Mouse (Mus musculus) thymus, postnatal 4 days (tissue): Measurements from ENCODE around the gene Bicral.

Experiments
- DNase-seq: peaks from one replicate; pipeline ENCODE4 v3.0.0; 2021

The Bicral gene

DNA sequence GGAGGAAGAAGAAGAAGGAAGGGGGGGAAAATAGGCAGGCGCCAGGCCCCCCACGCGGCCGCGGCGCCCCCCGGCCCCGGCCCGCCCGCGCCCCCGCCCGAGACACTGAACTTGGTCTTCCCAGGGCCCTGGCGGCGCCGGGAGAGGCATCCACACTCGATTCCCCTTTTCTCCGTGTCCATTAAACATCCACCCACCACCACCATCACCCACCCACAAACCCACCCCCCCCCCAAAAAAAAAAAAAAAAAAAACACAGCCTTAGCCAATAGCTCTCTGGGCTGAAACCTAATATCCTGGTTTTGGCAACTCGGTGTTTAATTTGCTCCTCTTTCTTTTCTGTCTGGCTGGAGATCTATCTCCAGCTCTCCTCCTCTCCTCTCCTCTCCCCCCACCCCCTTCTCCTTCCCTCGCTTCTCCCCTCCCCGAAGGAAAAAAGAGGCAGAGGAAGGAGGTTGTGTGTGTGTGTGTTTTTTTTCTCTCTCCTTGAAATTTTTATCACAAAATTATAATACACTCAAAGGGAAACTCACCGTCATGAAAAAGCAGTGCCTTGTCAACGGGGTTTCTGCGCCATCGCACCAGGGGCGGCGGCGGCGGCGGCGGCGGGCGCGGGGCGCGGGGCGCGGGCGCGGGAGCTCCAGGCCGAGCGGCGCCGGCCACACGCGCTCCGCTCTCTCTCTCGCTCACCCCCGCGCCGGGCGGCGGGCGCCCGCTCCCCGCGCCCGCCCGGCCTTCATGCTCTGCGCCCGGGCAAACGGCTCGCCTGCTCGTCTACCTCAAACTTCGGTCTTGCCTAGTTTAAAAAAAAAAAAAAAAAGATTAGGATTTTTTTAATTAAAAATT is at the start of gene Bicral:
Bicral (minus strand) TSS at position 580 of the 846 bp plus-strand sequence.
- DNase-seq, result peak; percentile 86

GRCm38 (mm10) chr17:46903876-46904490 is 45.7 kb upstream of the Bicral start:
- peak; percentile 81 for DNase-seq

GRCm38 (mm10) chr17:46900941-46901340 is 42.7 kb upstream of the Bicral start:
- no peak for DNase-seq

DNA sequence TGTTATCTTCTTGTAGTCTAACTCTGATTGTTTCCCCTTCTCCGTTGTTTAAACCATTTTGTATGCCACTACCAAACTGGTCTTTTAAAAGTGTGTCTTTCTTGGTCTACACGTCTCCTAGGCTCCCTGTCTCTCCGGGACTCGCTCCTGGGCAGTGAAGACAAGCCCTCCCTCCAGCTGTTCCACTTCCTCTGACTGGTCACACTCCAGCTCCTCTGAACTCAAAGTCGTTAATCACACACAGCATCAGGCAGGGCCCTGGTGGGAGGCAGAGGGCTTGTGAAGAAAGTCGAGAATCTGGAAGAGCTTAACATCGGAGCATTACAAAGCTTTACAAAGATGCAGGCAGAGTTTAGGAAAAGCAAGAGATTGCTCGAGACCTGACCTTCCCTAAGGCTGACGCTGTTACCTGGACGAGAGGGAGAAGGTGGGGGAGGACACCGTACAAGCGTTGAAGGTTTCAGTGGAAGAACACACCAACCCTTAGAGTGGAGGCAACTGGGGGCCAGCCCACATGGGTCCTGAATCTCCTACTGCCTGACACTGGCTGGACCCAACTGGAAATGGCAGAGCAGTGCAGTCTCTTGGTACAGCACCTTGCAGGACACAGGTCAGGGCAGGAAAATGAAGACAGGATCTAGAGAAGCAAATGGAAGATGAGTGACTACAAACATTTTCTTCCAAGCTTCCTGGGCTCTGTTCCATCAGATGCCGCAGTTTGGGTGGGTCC is 39.1 kb upstream of the Bicral start:
- no peak for DNase-seq

DNA sequence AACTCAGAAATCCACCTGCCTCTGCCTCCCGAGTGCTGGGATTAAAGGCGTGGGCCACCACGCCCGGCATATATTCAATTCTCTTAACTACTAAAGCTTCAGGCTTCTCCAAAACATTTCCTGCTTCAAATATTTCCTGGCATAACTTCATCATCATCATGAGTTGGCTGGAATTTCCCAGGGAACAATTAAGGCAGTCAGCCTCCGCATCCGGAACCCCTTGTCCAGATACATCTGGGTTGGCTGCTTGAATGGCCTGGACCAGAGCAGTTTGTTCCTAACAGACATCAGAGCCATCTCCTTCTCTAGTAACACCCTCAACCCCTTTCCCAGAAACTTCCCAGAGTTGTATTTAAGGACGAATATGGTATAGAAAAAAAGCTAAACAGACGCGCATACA is 37.1 kb upstream of the Bicral start:
- no peak for DNase-seq

- peak; percentile 69 for DNase-seq
Observed at GRCm38 (mm10) chr17:46890843-46891594, 32.7 kb upstream of the Bicral start.

DNA sequence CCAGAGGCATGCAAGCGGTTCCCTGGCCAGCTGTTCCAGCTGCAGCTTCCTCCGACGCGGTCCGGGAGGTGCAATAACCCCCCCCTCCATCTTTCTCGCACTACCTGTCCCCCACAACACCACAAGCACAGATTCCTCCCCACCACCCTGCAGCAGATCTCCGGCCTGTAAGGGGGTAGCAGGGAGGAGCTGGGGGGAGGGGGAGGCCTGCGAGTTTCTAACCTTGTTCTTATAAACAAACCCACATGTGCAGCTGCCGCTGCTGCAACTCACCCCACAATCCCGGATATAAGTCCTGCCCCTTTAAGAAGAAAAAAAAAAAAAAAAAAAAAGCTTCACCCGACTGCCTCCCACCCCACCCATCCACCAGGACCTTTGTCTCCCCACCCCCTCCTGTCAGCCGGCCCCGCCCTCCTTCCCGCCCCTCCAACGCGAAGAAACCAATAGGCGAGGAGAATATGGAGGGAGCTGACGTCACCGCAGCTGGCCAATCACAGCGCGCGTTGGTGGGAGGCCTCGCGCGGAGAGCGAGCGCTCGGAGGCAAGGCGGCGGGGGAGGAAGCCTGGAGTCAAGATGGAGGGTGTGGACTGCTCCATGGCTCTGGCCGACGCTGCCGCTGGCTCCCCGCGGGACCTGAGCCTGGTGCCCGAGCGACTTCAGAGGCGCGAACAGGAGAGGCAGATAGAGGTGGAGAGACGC is 32.0 kb upstream of the Bicral start, which contains the start of gene Tbcc:
Tbcc (plus strand) TSS at position 569 of the 700 bp plus-strand sequence.
- DNase-seq, result peak; percentile 97

DNA sequence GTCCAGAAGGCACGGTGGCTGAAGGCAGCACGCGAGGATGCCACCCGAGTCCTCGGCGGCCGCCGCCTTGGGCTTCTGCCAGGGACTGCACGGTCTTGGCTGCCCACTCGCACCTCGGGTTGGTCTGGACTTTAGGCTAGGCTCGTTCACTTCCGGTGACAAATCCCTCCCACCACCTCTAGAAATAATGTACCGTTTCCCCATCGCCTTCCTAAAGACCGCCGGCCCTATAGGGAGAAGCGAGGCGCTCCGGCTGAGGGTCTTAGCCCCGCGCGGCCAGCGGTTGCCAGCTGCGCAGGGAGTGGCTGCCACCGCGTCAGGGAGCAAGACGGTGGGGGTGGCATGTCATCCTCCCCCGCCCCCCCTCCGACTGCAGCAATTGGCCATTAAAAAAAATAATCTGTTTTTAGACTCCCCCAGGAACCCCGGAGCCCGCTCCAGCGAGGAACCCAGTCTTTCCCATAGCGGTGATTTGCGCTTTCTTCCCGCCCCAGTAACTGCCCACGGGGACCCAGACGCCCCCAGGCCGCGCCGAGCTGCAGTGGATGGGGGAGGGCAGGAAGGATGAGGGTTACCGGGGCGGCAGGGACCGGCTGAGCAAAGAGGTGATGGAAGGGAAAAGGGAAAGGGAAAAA is 31.3 kb upstream of the Bicral start:
- peak; percentile 73 for DNase-seq

DNA sequence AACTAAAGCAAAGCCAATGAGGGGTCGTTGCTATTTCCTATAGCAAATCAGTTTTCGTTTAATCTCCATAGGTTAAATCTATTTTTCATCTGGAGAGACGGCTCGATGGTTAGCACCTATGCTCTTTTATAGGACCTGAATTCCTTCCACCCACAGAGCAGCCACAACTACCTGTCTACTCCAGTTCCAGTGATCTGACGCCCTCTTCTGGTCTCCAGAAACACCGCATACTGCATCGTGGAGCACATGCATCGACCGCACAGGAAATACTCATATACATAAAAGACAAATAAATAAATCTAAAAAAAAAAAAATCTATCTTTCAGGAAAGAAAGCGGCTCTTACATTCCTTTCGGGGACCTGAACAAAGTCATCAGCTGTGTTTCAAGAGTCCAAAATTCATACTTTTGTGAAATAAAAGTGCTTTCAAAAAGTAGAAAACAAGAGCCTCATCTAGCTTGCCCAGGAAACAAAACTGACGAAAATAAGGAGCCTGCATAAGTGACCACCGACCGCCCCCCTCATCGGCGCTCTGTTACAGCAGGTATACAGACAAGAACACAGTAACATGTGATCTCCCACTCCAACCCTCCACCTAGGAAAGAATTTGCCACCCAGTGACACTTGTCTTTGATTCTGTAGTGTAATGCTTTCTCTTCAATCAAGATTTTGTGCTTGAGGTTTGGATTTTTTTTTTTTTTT is 30.4 kb upstream of the Bicral start:
- peak; percentile 55 for DNase-seq

- no peak for DNase-seq
Observed at GRCm38 (mm10) chr17:46885910-46886643, 27.8 kb upstream of the Bicral start.

- DNase-seq, result no peak
Observed at GRCm38 (mm10) chr17:46885218-46885909, 27.1 kb upstream of the Bicral start.

DNA sequence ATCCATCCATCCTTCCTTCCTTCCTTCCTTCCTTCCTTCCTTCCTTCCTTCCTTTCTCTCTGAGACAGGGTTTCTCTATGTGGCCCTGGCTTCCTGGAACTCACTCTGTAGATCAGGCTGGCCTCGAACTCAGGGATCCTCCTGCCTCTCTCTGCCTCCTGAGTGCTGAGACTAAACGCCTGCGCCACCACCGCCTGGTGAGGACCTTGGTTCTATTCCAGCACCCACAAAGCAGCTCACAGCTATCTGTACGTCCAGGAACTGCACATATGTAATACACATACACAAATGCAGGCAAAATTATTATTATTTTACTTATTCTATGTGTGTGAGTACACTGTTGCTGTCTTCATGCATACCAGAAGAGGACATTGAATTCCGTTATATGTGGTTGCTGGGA is 26.5 kb upstream of the Bicral start:
- no peak for DNase-seq

DNA sequence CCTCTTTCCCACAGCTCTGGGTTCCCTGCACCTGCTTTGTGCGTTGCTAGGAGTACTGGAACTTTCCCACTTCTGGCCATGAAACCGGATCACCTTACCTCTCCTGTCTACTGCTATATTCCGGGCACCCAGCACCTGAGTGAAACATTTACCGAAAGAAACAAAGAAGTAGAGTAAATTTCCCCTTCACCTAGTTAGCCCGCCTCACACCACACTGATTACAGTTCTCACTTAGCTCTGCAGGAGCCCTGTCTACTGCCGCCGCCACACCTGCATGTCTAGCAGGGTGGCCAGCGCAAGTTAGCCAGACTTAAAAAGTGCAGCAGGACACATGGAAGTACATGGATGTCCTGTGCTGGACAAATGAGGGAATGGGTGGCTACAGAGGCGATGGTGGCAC is 24.8 kb upstream of the Bicral start:
- no peak for DNase-seq

DNA sequence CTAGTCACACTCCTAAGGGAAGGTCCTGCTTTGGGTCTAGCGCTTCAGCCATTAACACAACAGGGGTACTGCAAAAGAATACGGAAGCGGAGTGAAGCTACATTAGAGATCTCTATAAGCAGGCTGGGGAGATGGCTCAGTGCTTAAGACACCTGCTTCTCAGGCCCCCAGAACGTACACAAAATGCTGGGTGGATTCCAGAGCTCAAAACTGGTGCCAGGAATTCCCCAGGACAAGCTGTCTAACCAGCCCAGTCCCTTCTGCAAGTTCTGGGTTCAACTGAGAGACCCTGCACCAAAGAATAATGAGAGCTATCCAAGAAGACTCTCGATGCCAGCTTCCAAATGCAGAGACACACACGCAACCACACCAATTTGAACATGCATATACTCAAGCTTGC is 23.4 kb upstream of the Bicral start:
- DNase-seq, result no peak

GRCm38 (mm10) chr17:46880322-46880721 is 22.0 kb upstream of the Bicral start:
- no peak for DNase-seq

- no peak for DNase-seq
Observed at GRCm38 (mm10) chr17:46879841-46880311, 21.6 kb upstream of the Bicral start.

DNA sequence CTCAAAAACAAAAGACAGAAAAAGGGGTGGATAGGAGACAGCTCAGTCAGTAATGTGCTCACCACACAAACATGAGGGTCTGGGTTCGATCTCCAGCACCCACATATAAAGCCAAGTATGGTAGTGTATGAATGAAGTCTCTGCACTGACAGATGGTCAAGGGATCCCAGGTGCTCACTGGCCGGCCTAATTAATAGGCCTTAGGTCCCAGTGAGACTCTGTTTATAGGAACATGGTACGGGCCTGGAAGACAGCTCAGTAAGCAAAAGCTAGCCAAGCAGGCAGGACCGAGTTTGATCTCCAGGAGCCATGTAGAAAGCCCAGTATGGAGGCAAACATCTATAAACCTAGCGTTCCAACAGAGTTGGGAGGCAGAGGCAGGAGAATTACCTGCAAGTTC is 18.8 kb upstream of the Bicral start:
- DNase-seq, result no peak

GRCm38 (mm10) chr17:46876371-46876950 is 18.2 kb upstream of the Bicral start:
- DNase-seq, result no peak

DNA sequence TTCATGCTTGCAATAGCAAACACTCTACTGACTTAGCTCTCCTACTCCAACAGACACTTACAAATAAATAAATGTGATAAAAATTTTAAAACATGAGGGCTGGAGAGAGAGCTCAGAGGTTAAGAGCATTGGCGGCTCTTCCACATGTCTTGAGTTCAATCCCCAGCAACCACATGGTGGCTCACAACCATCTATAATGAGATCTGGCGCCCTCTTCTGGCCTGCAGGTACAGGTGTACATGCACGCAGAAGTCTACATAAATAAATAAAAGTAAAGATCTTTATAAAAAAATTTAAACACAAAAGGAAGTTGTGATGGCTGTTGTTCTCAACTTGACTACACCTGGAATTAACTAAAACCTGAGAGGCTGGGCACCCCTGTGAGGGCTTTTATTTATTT is 17.3 kb upstream of the Bicral start:
- peak; percentile 50 for DNase-seq
